Mouse (Mus musculus) midbrain, embryonic 14.5 days (tissue): ENCODE data around the gene Trh. TPM values are rescaled to one million over a fixed set of nuclear protein-coding genes. Genes with fewer than 3 reads are reported as not detected.
A peak's percentile ranks its signal among the peaks of the same experiment; 100 is the strongest.

Source experiments
- ATAC-seq: fragments of 200-750 bp; cut with Nextera tagmentation; 2 replicates; pipeline ENCODE4 v1.8.0; 2017; ENCODE audit warnings: moderate number of reproducible peaks, moderate library complexity; ENCODE audit not compliant: low FRiP score, low TSS enrichment
- DNase-seq: peaks from one replicate; pipeline ENCODE4 v3.0.0-alpha.2; 2015
- H3K27ac ChIP-seq: fragments of 300-500 bp; sonication (generic); replicated peaks from 2 replicates; pipeline ENCODE4 v1.5.1; 2014; ENCODE audit warnings: mild to moderate bottlenecking, low read depth, low read length, moderate library complexity
- H3K27me3 ChIP-seq: fragments of 300-500 bp; sonication (generic); 2 replicates; pipeline ENCODE4 v1.6.1; 2014; ENCODE audit warnings: low read length, control low read depth, mixed read lengths; ENCODE audit not compliant: control insufficient read depth, insufficient read depth
- H3K36me3 ChIP-seq: fragments of 300-500 bp; sonication (generic); 2 replicates; pipeline ENCODE4 v1.6.1; 2014; ENCODE audit warnings: low read length, control low read depth; ENCODE audit not compliant: control insufficient read depth, insufficient read depth
- H3K4me1 ChIP-seq: fragments of 300-500 bp; sonication (generic); 2 replicates; pipeline ENCODE4 v1.6.1; 2014; ENCODE audit warnings: mild to moderate bottlenecking, antibody characterized with exemption, low read length, control low read depth; ENCODE audit not compliant: control insufficient read depth, insufficient read depth
- H3K4me2 ChIP-seq: fragments of 300-500 bp; sonication (generic); 2 replicates; pipeline ENCODE4 v1.6.1; 2014; ENCODE audit warnings: mild to moderate bottlenecking, low read length, moderate library complexity
- H3K4me3 ChIP-seq: fragments of 300-500 bp; sonication (generic); replicated peaks from 2 replicates; pipeline ENCODE4 v1.5.1; 2014; ENCODE audit warnings: low read depth, low read length
- H3K9ac ChIP-seq: fragments of 300-500 bp; sonication (generic); replicated peaks from 2 replicates; pipeline ENCODE4 v1.6.1; 2014; ENCODE audit warnings: mild to moderate bottlenecking, low read length, moderate library complexity
- H3K9me3 ChIP-seq: fragments of 300-500 bp; sonication (generic); 2 replicates; pipeline ENCODE4 v1.6.1; 2016; ENCODE audit warnings: low read length, control low read depth, mixed read lengths; ENCODE audit not compliant: control insufficient read depth
- WGBS: fragments of 180-500 bp; shearing (Covaris S2); extraction: QIAGEN DNeasy Blood & Tissue Kit; methylation state at CpG from one replicate; pipeline ENCODE4 v1.1.7; 2014; 5-methylcytosine and 5-hydroxymethylcytosine counted together
- polyA plus RNA-seq: library from polyadenylated mRNA; unstranded; fragments of >200 nt; fragmentation: Nextera tagmentation; extraction: Ambion mirVana; gene quantifications from 2 replicates; pipeline ENCODE4 v1.2.1, GENCODE M21; 2014

Trh gene
- polyA plus RNA-seq, 1 experiment from 2014 or later = 0.55 TPM

DNA sequence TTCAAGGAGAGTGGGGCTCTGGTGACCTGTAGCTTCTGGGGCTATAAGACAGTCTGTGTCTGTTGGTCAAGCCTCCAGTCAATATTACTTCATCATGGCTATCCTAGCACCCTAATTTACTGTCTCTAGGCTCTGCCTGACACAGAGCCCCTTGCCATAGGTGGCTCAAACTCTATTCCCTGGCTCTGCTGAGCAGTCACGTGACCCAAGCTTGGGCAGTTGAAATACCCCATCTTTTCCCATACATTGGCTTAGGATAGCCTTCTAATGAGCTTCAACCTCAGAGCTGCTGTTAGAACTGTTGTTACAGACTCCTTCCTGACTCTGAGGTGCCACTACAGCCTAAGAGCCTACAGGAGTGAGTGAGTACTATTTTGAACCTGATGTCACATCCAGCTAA, 23.6 kb upstream of the Trh start:
- H3K4me1 ChIP-seq = peaks cover 5% of the 10 kb centered on the region; the same call in 1 of the 2 replicates
- H3K4me2 ChIP-seq = no peak overlapping the region
- no peak for DNase-seq
- no peak for ATAC-seq
- no peak overlapping the region for H3K4me3 ChIP-seq
- 63% methylated on average over 1 of the region's 1 CpGs for WGBS
- H3K9ac ChIP-seq = no peak overlapping the region
- no peak overlapping the region for H3K27ac ChIP-seq
- no peaks in the 10 kb centered on the region for H3K36me3 ChIP-seq
- H3K9me3 ChIP-seq = no peaks in the 10 kb centered on the region
- no peaks in the 10 kb centered on the region for H3K27me3 ChIP-seq

DNA sequence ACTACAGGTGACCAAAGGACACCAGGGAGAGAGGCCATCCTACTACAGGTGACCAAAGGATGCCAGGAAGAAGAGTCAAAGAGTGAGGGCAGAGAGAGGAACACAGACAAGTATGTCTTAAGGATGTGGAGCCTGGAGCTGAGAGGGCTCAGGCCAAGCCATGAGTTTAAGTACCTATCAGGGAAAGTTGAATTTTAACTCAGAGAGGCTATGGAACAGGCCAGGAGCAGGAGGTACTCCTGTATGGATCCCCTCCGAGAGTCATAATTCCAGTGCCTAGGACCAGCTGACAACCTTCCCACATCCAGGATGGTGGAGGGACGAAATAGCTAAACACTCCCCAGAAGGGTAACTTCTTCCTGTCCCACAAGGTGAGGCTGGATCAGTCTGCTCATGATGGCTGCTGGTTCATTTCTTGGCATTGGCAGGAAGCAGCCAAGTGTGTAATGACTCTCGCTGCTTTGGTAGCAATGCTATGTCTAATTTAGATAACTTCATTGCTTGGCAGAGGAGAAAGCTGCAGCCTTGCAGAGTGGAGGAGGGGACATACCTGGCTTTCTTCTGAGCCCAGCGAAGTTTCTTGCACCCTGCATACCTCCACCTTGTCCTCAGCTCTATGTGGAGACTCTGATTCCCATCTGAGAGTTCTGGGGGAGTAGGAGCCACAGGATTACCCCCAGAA, 16.9 kb upstream of the Trh start:
- Histone ChIP-seq H3K4me2 (no peak overlapping the region), H3K4me1 (no peaks in the 10 kb centered on the region), H3K9me3 (no peaks in the 10 kb centered on the region), H3K9ac (no peak overlapping the region), H3K27ac (no peak overlapping the region), H3K4me3 (no peak overlapping the region), H3K36me3 (no peaks in the 10 kb centered on the region), H3K27me3 (no peaks in the 10 kb centered on the region)
- WGBS = 63% methylated on average over 4 of the region's 4 CpGs
- ATAC-seq (no peak), DNase-seq (no peak)

DNA sequence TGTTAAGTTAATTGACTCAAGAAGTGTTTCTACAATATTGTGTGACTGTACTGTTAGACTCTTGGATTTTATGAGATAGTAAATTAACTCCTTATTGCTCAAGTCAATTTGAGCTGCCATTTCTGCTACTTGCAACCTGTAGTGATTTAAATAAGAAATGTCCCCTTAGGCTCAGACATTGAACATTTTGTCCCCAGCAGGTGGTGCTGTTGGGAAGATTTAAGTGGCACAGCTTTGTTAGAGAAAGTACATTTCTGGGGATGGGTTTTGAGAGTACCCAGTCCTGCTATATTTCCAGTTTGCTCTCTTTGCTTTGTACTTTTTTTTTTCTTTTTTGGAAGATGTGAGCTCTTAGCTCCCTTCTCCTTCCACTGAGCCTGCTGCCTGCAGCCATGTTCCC, 10.9 kb upstream of the Trh start:
- no peaks in the 10 kb centered on the region for H3K36me3 ChIP-seq
- H3K4me1 ChIP-seq = no peaks in the 10 kb centered on the region
- no peak for ATAC-seq
- no peak overlapping the region for H3K4me3 ChIP-seq
- no peaks in the 10 kb centered on the region for H3K9me3 ChIP-seq
- H3K27me3 ChIP-seq = no peaks in the 10 kb centered on the region
- DNase-seq = no peak
- no peak overlapping the region for H3K27ac ChIP-seq
- no peak overlapping the region for H3K4me2 ChIP-seq
- H3K9ac ChIP-seq = no peak overlapping the region

DNA sequence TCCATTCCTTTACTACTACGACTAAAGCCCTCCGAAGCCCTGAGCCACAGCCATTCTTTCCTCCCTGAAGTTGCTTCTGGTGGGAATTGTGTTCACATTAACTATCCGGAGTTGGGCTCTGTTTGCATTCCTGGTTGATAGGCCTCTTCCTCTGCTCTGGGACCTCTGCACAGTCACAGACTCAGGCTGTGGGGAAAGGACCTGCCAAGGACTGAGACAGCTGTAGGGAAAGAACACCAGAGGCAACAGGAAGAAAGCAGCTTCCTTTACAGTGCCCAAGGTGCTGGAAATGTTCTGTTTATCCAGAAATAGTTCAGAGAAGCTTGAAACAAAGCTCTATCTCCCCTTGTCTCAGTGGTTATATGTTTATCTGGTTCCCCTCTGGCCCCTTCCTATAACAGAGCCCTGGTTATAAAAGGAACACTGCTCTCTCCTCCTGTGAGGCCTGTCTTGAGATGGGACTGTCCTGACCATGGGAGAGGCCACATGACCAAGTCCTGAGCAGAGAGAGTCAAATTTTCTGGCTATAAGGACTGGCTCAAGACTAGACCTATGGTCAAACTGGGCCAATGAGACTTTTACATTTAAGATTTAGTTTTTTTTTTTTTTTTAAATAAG, 8.9 kb upstream of the Trh start:
- H3K4me1 ChIP-seq = no peaks in the 10 kb centered on the region
- H3K9me3 ChIP-seq = no peaks in the 10 kb centered on the region
- WGBS = 80% methylated on average over 3 of the region's 3 CpGs
- no peaks in the 10 kb centered on the region for H3K36me3 ChIP-seq
- H3K9ac ChIP-seq = no peak overlapping the region
- no peak overlapping the region for H3K27ac ChIP-seq
- no peak for ATAC-seq
- H3K4me3 ChIP-seq = no peak overlapping the region
- DNase-seq = no peak
- H3K27me3 ChIP-seq = no peaks in the 10 kb centered on the region
- H3K4me2 ChIP-seq = no peak overlapping the region

DNA sequence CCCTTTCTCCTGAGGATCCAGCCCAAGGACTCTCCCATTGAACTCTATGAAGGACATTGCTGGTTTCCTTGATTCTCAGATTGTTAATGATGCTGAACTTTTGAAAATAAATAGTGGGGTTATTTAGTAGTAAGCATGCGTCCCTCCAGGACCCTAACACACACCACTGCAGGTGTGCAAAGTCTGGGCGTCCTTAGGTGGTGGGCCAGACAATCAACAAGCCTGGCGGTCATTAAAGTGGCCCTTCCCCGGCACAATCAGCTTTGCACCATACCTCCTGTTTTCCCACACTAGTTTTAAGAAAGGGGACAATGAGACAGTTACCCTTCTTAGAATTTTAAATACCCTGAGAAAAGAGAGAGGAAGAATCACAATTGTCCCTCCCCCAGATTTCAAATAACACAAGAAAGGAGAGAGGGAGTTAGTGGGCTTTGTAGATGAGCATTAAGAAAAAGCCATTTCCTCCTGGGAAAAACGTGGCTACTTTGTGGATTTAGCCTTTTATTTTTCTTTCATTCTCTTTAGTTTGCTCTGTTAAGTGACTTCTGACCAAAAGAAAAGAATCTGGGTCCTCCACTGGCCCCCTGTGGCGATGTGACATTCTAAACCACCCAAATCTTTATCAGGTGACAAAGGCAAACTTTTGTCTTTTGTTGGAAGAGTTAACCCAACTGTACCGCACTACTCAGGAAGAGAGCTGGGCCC, 2.9 kb upstream of the Trh start:
- H3K36me3 ChIP-seq = no peaks in the 10 kb centered on the region
- no peak overlapping the region for H3K27ac ChIP-seq
- H3K9me3 ChIP-seq = no peaks in the 10 kb centered on the region
- peaks cover 7% of the 10 kb centered on the region for H3K27me3 ChIP-seq
- 7% methylated on average over 7 of the region's 7 CpGs for WGBS
- no peak overlapping the region for H3K4me2 ChIP-seq
- H3K4me1 ChIP-seq = 0 out of 2 replicates have a peak, but pooled peaks cover 3% of the 10 kb centered on the region
- ATAC-seq = no peak
- H3K9ac ChIP-seq = no peak overlapping the region
- DNase-seq = no peak
- H3K4me3 ChIP-seq = no peak overlapping the region

DNA sequence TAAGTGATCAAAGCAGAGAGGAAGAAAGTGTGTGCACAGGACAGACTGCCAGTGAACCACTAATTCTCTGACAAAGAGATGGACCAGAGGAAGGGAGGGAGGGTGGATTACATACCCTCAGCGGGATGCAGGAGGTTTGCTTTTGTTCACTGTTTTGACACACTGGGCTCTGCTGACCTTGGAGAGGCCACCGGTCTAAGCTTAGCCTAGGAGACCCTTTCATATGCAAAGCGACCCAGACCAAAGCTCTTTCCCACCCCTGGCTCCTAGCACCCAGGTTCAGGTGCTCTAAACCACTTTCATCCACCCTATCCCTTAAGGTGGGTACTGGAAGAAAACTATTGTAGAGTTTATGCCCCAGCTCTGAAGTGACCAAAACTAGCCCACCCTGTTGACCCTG, 1.9 kb upstream of the Trh start:
- ATAC-seq (no peak), DNase-seq (no peak)
- Histone ChIP-seq H3K4me2 (no peak overlapping the region), H3K4me1 (0 out of 2 replicates have a peak, but pooled peaks cover 3% of the 10 kb centered on the region), H3K4me3 (no peak overlapping the region), H3K27me3 (peaks cover 7% of the 10 kb centered on the region), H3K27ac (no peak overlapping the region), H3K9me3 (no peaks in the 10 kb centered on the region), H3K36me3 (no peaks in the 10 kb centered on the region), H3K9ac (no peak overlapping the region)
- 0% methylated on average over 3 of the region's 3 CpGs for WGBS

DNA sequence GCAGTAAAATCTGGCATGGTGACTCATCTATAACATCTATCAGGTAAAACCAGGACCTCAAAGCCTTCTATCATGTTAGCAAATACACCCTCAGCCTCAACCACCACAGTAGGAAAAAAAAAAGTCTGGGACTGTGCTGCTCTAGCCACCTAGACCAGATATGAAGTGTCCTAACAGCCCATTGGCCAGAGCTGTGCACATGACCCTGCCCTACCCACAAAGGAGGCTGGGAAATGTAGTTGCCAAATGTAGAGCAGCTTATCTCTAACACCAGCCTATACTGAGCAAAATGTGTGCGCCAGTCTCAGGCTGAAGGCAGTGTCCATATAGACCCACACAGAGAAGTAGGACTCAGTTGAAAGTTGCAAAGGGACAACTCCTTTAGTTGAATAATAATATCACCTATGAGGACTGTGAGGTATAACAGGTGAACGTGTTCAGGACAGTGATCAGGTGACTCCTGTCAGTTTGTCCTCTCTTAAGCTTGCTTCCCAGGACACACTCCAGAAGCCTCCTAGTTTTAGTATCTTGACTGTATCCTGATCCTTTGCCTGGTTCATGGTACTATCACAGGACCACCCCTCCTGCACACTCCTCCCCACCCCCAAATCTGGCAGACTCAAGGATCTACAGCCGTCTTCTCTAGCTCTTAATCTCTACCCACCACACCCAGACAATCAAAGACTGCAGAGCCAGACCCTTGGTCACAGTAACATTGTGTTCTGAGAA, 3.1 kb downstream of the Trh start:
- peak; percentile 74; the same call in 1 of the 2 replicates for ATAC-seq
- no peak overlapping the region for H3K4me3 ChIP-seq
- H3K9me3 ChIP-seq = no peaks in the 10 kb centered on the region
- no peaks in the 10 kb centered on the region for H3K36me3 ChIP-seq
- H3K9ac ChIP-seq = no peak overlapping the region
- 0 out of 2 replicates have a peak, but pooled peaks cover under 1% of the 10 kb centered on the region for H3K4me1 ChIP-seq
- 54% methylated on average over 3 of the region's 3 CpGs for WGBS
- H3K27ac ChIP-seq = no peak overlapping the region
- no peak overlapping the region for H3K4me2 ChIP-seq
- H3K27me3 ChIP-seq = peaks cover 7% of the 10 kb centered on the region
- DNase-seq = peak; percentile 68

DNA sequence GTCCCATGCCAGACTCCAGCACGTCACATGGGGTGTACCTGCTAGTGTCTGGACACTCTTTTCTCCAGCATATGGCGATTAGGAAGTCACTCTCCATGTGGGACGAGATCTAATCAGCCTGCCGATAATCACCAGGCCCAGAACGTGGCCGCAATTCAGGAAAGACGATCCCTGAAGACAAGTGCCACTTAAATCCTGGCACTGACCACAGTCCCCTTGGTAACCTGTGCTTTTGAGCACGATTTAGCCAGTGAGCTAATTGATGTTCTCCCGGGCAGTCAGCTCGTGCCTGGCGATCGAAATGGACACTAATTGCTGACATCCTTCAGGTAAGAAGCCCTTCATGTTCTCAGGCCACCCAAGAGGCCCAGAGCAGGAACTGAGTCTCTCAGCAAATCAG, 9.4 kb downstream of the Trh start:
- H3K4me2 ChIP-seq = no peak overlapping the region
- WGBS = 72% methylated on average over 12 of the region's 12 CpGs
- H3K9me3 ChIP-seq = no peaks in the 10 kb centered on the region
- no peak overlapping the region for H3K4me3 ChIP-seq
- H3K27me3 ChIP-seq = no peaks in the 10 kb centered on the region
- H3K27ac ChIP-seq = no peak overlapping the region
- no peak overlapping the region for H3K9ac ChIP-seq
- H3K36me3 ChIP-seq = no peaks in the 10 kb centered on the region
- DNase-seq = no peak
- no peaks in the 10 kb centered on the region for H3K4me1 ChIP-seq
- no peak for ATAC-seq
